Mouse (Mus musculus) brain, embryonic 18.5 days (tissue): ENCODE measurements at regions not wholly inside any gene's neighbourhood (a gene's known extent, or its start where the extent isn't known, plus 50 kb on each side); places are given as distances from the start of the nearest gene placed in this dataset.

Source experiments
- DNase-seq: peaks from one replicate; pipeline ENCODE4 v3.0.0-alpha.2; 2012; ENCODE audit warnings: low read depth, low spot score

DNA sequence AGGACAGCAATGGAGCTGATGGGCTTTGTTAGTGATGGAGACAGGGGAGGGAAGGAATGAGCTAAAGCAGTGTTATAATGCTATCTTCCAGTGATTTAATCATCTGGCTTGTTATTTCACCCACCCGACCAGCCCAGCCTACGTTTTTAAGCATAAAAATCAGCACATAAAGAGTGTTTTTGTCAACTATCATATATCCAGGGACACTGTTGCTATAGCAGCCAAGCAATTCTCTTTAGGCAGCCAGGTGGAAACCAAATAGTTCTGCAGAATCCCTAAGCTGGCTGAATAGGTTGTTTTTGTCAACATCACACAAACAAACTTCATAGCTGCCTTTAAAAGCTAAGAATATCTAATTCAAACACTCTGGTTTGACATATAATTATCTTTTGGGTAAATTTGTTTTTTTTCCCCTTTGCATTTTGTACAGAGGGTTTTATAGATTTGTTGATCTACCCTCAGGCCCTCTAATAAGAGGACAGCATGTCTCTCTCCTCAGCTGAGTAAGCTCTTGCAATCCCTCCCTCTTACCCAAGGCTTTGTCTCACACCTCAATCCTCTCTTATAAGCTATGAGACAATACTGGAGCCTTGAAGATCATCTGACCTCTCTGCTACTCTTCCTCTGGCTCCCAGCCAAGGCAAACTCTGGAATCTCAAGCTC lies 104.7 kb upstream of the Camk2d start:
- no peak for DNase-seq

- DNase-seq = no peak
Observed at GRCm38 (mm10) chr3:126491914-126492265, 104.2 kb upstream of the Camk2d start.

- DNase-seq = no peak
Observed at GRCm38 (mm10) chr3:126498823-126499222, 97.3 kb upstream of the Camk2d start.

GRCm38 (mm10) chr3:126500247-126500646 lies 95.9 kb upstream of the Camk2d start:
- no peak for DNase-seq

GRCm38 (mm10) chr3:126501826-126502225 lies 94.3 kb upstream of the Camk2d start:
- DNase-seq = no peak

DNA sequence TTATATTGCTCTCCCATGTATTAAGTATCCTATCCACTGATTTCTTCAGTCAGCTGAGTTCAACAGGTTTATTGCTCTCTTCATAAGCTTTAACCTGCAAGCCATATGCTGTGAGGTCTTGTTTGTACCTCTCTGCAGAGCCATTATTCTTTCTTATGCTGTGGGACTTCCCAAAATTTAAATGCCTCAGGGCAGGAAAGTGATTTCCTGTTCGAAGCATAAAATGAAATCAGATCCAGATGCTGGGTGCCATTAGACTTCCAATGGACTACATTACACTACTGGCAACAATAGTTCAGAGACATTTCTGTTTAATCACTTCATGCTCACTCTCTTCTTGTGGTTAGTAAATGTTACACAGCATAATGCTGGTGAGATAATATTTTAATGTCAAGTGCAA lies 90.4 kb upstream of the Camk2d start:
- no peak for DNase-seq

GRCm38 (mm10) chr3:126514842-126515241 lies 81.3 kb upstream of the Camk2d start:
- peak; percentile 8 for DNase-seq

- no peak for DNase-seq
Observed at GRCm38 (mm10) chr3:126534118-126534820, 61.8 kb upstream of the Camk2d start.

GRCm38 (mm10) chr3:126535340-126535739 lies 60.8 kb upstream of the Camk2d start:
- DNase-seq = no peak

GRCm38 (mm10) chr3:126538516-126538915 lies 57.6 kb upstream of the Camk2d start:
- no peak for DNase-seq

GRCm38 (mm10) chr3:126541105-126541504 lies 55.0 kb upstream of the Camk2d start:
- no peak for DNase-seq
